Mouse (Mus musculus): ENCODE measurements at regions not wholly inside any gene's neighbourhood (a gene's known extent, or its start where the extent isn't known, plus 50 kb on each side); places are given as distances from the start of the nearest gene placed in this dataset.

DNA sequence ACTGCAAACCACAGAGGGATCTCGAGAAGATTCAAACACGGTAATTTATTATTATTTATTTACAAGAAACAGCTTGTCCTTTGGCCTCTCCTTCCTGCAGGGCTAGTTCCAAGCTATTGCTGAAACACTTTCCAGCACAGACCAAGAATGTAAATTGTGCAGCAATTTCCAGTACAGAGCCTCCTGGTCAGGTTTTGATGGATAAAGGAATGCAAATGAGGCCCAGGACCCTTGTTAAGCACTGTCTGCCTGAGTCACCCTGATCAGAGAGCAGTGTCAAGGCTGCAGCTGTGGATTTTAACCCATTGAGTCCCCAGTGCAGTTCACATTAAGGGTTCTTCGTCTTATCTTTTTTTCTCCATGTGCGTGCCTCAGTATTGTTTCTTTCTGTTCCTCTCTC lies 142.3 kb upstream of the Zkscan2 start:
- H3K4me1 ChIP-seq (ENCODE audit: control insufficient read depth, insufficient read depth, low read length): no peaks in the 10 kb centered on the region
- H3K4me3 ChIP-seq (ENCODE audit: low read length): no peak overlapping the region
- no peak for ATAC-seq (ENCODE audit: low FRiP score, low TSS enrichment)
- no peaks in the 10 kb centered on the region for H3K27me3 ChIP-seq (ENCODE audit: control insufficient read depth, insufficient read depth, low read length)
- H3K9ac ChIP-seq (ENCODE audit: low read depth, low read length): no peak overlapping the region
- H3K9me3 ChIP-seq (ENCODE audit: control insufficient read depth, low read length): no peaks in the 10 kb centered on the region
- 47% methylated on average over 4 of the region's 4 CpGs for WGBS
- H3K4me2 ChIP-seq (replicated peaks; ENCODE audit: low read depth, low read length): no peak overlapping the region
- no peaks in the 10 kb centered on the region for H3K36me3 ChIP-seq (ENCODE audit: control insufficient read depth, insufficient read depth, low read length)
- no peak overlapping the region for H3K27ac ChIP-seq (ENCODE audit: low read depth, low read length)

DNA sequence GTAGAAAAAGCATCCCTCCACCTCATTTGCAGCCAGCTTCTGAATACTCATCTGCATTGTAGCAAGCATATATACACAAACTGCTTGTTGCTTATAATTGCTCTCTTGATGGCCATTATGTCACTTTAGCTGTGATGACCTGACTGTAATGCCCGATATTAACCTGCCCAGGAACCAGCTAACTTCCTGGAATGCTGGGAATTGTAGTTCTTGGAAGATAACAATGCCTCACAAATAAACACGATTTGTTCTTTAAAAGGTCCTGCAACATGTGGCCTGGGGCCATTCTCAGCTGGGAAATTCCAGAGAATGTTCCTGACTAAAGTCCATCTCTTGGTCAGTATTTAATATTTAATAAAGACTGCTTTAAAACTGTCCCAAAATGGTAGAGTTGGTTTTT lies 143.2 kb upstream of the Zkscan2 start:
- Histone ChIP-seq H3K4me1 (ENCODE audit: control insufficient read depth, insufficient read depth, low read length) (no peaks in the 10 kb centered on the region), H3K9me3 (ENCODE audit: control insufficient read depth, low read length) (no peaks in the 10 kb centered on the region), H3K27me3 (ENCODE audit: control insufficient read depth, insufficient read depth, low read length) (no peaks in the 10 kb centered on the region), H3K4me3 (ENCODE audit: low read length) (no peak overlapping the region), H3K27ac (ENCODE audit: low read depth, low read length) (no peak overlapping the region), H3K36me3 (ENCODE audit: control insufficient read depth, insufficient read depth, low read length) (no peaks in the 10 kb centered on the region), H3K4me2 (replicated peaks; ENCODE audit: low read depth, low read length) (no peak overlapping the region), H3K9ac (ENCODE audit: low read depth, low read length) (no peak overlapping the region)
- WGBS: 50% methylated on average over 2 of the region's 2 CpGs
- no peak for ATAC-seq (ENCODE audit: low FRiP score, low TSS enrichment)

DNA sequence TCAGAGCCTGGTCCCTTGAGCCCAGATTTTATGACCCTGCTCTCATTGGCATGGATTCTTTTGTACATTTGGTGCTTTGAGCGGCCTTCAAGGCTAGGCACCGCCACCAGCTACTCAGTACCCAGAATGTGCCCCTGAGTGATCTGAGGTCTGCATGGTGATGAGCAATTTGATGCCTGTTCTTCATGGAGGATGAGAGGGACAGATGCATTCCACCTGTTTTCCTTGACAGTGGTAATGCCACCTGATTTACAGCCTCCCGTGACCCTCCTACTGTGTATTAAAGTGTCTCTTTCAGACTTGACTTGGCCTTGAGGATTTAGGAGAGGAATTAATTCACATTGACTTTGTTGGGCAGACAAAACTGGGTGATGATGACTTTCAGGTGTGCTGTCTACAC lies 145.3 kb upstream of the Zkscan2 start:
- Histone ChIP-seq H3K9me3 (ENCODE audit: control insufficient read depth, low read length) (no peaks in the 10 kb centered on the region), H3K27me3 (ENCODE audit: control insufficient read depth, insufficient read depth, low read length) (no peaks in the 10 kb centered on the region), H3K9ac (ENCODE audit: low read depth, low read length) (no peak overlapping the region), H3K4me2 (replicated peaks; ENCODE audit: low read depth, low read length) (no peak overlapping the region), H3K36me3 (ENCODE audit: control insufficient read depth, insufficient read depth, low read length) (no peaks in the 10 kb centered on the region), H3K4me1 (ENCODE audit: control insufficient read depth, insufficient read depth, low read length) (no peaks in the 10 kb centered on the region), H3K27ac (ENCODE audit: low read depth, low read length) (no peak overlapping the region), H3K4me3 (ENCODE audit: low read length) (no peak overlapping the region)
- peak; percentile 78; the same call in 1 of the 2 replicates for ATAC-seq (ENCODE audit: low FRiP score, low TSS enrichment)
- 49% methylated on average over 3 of the region's 3 CpGs for WGBS

DNA sequence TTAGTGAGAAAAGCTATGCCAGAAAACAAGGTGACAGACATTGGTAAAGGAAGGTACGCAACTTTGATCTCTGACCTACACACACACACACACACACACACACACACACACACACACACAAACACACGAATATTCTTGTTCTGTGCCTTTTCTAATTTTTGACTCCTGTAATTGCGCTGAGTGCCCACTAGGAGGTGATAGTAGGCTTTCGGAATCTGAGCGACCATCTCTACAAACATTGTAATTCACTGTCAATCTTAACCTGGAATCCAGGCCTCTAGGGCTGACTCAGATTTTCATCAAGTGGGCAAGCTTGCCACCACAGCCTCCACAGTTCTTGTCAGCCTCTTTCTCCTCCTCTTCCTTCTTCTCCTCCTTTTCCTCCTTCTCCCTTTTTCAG lies 165.2 kb upstream of the Zkscan2 start:
- Histone ChIP-seq H3K4me3 (ENCODE audit: low read length) (no peak overlapping the region), H3K9me3 (ENCODE audit: control insufficient read depth, low read length) (no peaks in the 10 kb centered on the region), H3K4me1 (ENCODE audit: control insufficient read depth, insufficient read depth, low read length) (no peaks in the 10 kb centered on the region), H3K9ac (ENCODE audit: low read depth, low read length) (no peak overlapping the region), H3K36me3 (ENCODE audit: control insufficient read depth, insufficient read depth, low read length) (no peaks in the 10 kb centered on the region), H3K4me2 (replicated peaks; ENCODE audit: low read depth, low read length) (no peak overlapping the region), H3K27me3 (ENCODE audit: control insufficient read depth, insufficient read depth, low read length) (no peaks in the 10 kb centered on the region), H3K27ac (ENCODE audit: low read depth, low read length) (no peak overlapping the region)
- WGBS: 59% methylated on average over 5 of the region's 5 CpGs
- ATAC-seq (ENCODE audit: low FRiP score, low TSS enrichment): no peak

DNA sequence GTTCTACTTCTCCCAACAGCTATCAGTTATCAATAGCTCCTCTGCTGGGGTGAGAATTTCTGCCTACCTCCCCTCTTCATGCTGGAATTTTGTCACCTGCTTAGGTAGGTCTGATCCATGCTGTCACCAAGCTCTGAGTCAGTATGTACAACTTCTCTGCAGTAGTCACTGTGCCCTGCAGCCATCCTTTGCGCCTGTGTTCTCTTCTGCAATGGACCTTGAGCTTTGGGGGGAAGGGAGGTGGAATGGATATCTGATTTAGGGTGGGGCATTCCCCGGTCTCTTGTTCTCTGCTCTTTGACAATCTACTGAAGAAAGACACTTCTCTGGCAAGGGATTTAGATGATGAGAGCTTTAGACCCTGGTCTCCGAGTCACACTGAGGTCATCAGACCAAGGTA lies 184.5 kb upstream of the Zkscan2 start:
- Histone ChIP-seq H3K9me3 (ENCODE audit: control insufficient read depth, low read length) (no peaks in the 10 kb centered on the region), H3K4me2 (replicated peaks; ENCODE audit: low read depth, low read length) (no peak overlapping the region), H3K27me3 (ENCODE audit: control insufficient read depth, insufficient read depth, low read length) (no peaks in the 10 kb centered on the region), H3K4me1 (ENCODE audit: control insufficient read depth, insufficient read depth, low read length) (no peaks in the 10 kb centered on the region), H3K36me3 (ENCODE audit: control insufficient read depth, insufficient read depth, low read length) (no peaks in the 10 kb centered on the region), H3K27ac (ENCODE audit: low read depth, low read length) (no peak overlapping the region), H3K9ac (ENCODE audit: low read depth, low read length) (no peak overlapping the region), H3K4me3 (ENCODE audit: low read length) (no peak overlapping the region)
- WGBS: 74% methylated on average over 3 of the region's 3 CpGs
- no peak for ATAC-seq (ENCODE audit: low FRiP score, low TSS enrichment)

DNA sequence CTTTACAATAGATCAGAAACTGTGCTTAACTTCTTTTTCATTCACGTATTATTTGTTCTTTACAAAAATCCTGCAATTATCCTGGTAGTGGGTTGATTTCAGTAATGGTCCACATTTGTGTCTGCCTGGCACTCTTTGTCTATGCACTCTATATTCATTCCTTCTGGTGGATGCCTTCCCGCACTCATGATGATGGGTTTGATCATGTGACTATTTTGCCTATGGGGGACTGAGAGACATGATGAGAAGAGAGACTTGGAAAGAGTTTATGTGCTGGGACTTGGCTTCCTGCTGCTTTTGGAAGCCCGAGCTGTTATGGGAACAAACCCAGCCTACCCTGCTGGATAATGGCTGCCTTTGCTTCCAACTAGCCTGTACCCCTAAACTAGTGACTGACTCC lies 186.3 kb upstream of the Zkscan2 start:
- 90% methylated on average over 3 of the region's 3 CpGs for WGBS
- Histone ChIP-seq H3K9me3 (ENCODE audit: control insufficient read depth, low read length) (no peaks in the 10 kb centered on the region), H3K4me2 (replicated peaks; ENCODE audit: low read depth, low read length) (no peak overlapping the region)

DNA sequence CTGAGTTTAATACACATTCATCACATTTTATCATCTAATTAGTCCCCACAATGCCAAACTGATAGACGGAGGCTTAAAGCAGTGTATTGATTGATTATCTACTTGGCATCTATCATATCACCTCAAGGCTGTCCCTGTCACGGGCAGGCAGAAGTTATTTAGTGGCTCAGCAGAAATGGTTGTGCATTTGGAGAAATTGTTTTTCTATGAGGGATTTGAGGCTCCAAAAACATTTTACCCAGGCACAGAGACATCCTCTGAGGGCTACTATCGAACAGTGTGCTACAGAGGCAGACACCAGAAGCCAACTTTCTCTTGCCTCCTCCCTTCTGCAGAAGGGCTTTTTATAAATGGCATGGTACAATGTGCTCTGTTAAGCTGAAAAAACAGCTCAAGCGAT lies 230.8 kb upstream of the Zkscan2 start:
- no peak overlapping the region for H3K27ac ChIP-seq (ENCODE audit: low read depth, low read length)
- H3K4me1 ChIP-seq (ENCODE audit: control insufficient read depth, insufficient read depth, low read length): no peaks in the 10 kb centered on the region
- no peaks in the 10 kb centered on the region for H3K27me3 ChIP-seq (ENCODE audit: control insufficient read depth, insufficient read depth, low read length)
- H3K36me3 ChIP-seq (ENCODE audit: control insufficient read depth, insufficient read depth, low read length): no peaks in the 10 kb centered on the region
- WGBS: 65% methylated on average over 4 of the region's 4 CpGs
- H3K4me3 ChIP-seq (ENCODE audit: low read length): no peak overlapping the region
- no peak overlapping the region for H3K4me2 ChIP-seq (replicated peaks; ENCODE audit: low read depth, low read length)
- no peak overlapping the region for H3K9ac ChIP-seq (ENCODE audit: low read depth, low read length)
- no peak for ATAC-seq (ENCODE audit: low FRiP score, low TSS enrichment)
- no peaks in the 10 kb centered on the region for H3K9me3 ChIP-seq (ENCODE audit: control insufficient read depth, low read length)

More for the DNA sequence above, 186.3 kb upstream of the Zkscan2 start:
- Histone ChIP-seq H3K4me3 (ENCODE audit: low read length) (no peak overlapping the region), H3K27me3 (ENCODE audit: control insufficient read depth, insufficient read depth, low read length) (no peaks in the 10 kb centered on the region), H3K27ac (ENCODE audit: low read depth, low read length) (no peak overlapping the region), H3K36me3 (ENCODE audit: control insufficient read depth, insufficient read depth, low read length) (no peaks in the 10 kb centered on the region), H3K4me1 (ENCODE audit: control insufficient read depth, insufficient read depth, low read length) (no peaks in the 10 kb centered on the region), H3K9ac (ENCODE audit: low read depth, low read length) (no peak overlapping the region)
- ATAC-seq (ENCODE audit: low FRiP score, low TSS enrichment): no peak

DNA sequence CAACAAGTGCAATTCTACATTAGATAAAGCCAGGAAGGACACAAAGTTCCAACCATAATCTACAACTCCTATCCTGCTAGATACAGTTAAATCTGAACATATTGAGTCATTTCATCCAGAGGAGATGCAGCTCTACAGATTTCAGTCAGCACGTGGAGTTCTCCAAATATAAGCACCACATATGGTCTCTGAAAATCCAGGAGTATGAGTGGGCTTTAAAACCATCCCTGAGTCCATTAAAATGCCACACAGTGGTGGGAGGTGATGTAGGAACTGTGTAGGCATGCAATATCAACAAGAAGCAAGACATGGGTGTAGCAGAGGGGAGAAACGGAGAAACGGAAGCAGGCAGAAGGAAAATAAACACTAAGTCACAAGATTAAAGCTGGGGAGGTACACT lies 232.8 kb upstream of the Zkscan2 start:
- H3K4me2 ChIP-seq (replicated peaks; ENCODE audit: low read depth, low read length): no peak overlapping the region
- H3K36me3 ChIP-seq (ENCODE audit: control insufficient read depth, insufficient read depth, low read length): no peaks in the 10 kb centered on the region
- ATAC-seq (ENCODE audit: low FRiP score, low TSS enrichment): no peak
- no peaks in the 10 kb centered on the region for H3K4me1 ChIP-seq (ENCODE audit: control insufficient read depth, insufficient read depth, low read length)
- H3K27me3 ChIP-seq (ENCODE audit: control insufficient read depth, insufficient read depth, low read length): no peaks in the 10 kb centered on the region
- no peak overlapping the region for H3K27ac ChIP-seq (ENCODE audit: low read depth, low read length)
- WGBS: 53% methylated on average over 3 of the region's 3 CpGs
- no peaks in the 10 kb centered on the region for H3K9me3 ChIP-seq (ENCODE audit: control insufficient read depth, low read length)
- H3K4me3 ChIP-seq (ENCODE audit: low read length): no peak overlapping the region
- no peak overlapping the region for H3K9ac ChIP-seq (ENCODE audit: low read depth, low read length)

DNA sequence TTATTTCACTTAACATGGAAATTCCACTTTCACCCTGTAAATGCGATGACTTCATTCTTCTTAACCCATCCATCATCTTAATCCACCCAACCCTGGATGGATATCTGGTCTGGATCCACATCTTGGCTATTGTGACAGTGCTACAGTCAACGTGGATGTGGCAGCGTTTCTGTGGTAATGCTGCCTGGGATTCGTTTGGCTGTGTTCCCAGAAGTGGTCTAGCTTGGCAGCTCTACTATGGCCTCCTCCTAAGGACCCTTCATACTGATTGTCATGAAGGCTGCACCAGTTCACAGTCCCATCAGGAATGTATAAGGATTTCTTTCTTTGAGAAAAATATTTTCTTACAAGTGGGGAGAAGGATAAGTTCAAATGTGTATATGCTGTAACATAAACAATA lies 234.7 kb upstream of the Hs3st4 start:
- no peak overlapping the region for H3K27ac ChIP-seq (ENCODE audit: low read depth, low read length)
- H3K27me3 ChIP-seq (ENCODE audit: control insufficient read depth, insufficient read depth, low read length): no peaks in the 10 kb centered on the region
- no peaks in the 10 kb centered on the region for H3K36me3 ChIP-seq (ENCODE audit: control insufficient read depth, insufficient read depth, low read length)
- WGBS: 68% methylated on average over 4 of the region's 4 CpGs
- no peak overlapping the region for H3K4me2 ChIP-seq (replicated peaks; ENCODE audit: low read depth, low read length)
- no peak overlapping the region for H3K4me3 ChIP-seq (ENCODE audit: low read length)
- H3K9ac ChIP-seq (ENCODE audit: low read depth, low read length): no peak overlapping the region
- no peak for ATAC-seq (ENCODE audit: low FRiP score, low TSS enrichment)
- no peaks in the 10 kb centered on the region for H3K9me3 ChIP-seq (ENCODE audit: control insufficient read depth, low read length)
- H3K4me1 ChIP-seq (ENCODE audit: control insufficient read depth, insufficient read depth, low read length): no peaks in the 10 kb centered on the region

DNA sequence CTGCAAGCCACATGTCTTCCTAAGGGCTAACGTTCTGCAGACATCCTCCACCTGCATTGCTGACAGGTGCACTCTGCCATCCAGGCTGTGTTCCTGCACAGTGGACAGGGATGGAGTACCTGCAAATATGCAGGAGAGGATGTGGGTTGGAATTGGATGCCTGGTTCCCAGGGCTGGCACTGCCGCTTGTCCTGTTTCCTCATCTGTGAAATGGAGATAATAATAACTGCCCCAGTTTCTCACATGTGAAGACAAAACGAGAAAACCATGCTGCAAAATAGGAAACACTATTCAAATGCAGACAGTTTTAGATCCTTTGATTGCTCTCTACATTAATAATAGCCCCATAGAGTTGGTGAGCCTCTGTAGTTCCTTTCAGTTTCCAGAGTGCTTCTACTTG lies 229.4 kb upstream of the Hs3st4 start:
- 81% methylated on average over 3 of the region's 3 CpGs for WGBS
- Histone ChIP-seq H3K27ac (ENCODE audit: low read depth, low read length) (no peak overlapping the region), H3K9me3 (ENCODE audit: control insufficient read depth, low read length) (no peaks in the 10 kb centered on the region), H3K4me1 (ENCODE audit: control insufficient read depth, insufficient read depth, low read length) (no peaks in the 10 kb centered on the region), H3K36me3 (ENCODE audit: control insufficient read depth, insufficient read depth, low read length) (no peaks in the 10 kb centered on the region), H3K9ac (ENCODE audit: low read depth, low read length) (no peak overlapping the region), H3K4me2 (replicated peaks; ENCODE audit: low read depth, low read length) (no peak overlapping the region), H3K4me3 (ENCODE audit: low read length) (no peak overlapping the region), H3K27me3 (ENCODE audit: control insufficient read depth, insufficient read depth, low read length) (no peaks in the 10 kb centered on the region)
- ATAC-seq (ENCODE audit: low FRiP score, low TSS enrichment): no peak

Data from kidney, embryonic 14.5 days (tissue).